Mouse (Mus musculus): ENCODE data around the gene Lpar4.

The Lpar4 gene

DNA sequence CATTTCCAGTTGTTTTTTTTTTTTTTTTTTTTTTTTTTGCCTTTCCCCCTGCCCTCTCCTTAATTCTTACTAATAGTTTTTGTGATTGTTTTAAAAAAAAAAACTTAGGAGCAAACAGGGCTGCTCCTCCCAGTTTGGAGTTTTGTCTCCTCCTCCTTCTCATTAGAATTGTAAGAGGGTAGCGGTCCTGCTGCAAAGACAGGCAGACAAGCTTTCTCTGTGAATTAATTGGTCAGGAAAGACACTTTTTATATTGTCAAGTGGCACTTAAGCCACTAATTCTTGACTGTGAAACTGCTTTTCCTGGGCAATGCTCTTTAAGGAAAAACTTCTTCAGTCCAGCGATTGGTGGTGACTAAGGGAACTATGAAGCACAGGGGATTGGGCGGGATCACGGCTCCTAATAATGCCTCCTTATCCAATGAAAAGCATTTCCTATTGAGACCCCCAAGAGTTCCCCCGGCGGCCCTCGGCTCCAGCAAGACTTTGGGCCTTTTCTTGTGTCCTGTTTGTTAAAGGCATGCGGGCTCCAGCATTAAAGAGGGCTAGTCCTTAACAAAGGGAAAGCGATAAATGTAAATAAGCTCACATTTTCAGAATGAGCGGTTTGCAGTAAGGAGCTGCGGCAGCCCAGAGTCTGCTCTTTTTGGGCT lies at the start of gene Lpar4:
Gene Lpar4 (plus strand): TSS at position 451 of the 653 bp plus-strand sequence.
- DNase-seq (ENCODE audit: low spot score), result no peak

GRCm38 (mm10) chrX:106871426-106871825 lies 49.0 kb upstream of the Lpar4 start:
- DNase-seq (ENCODE audit: low spot score), result no peak

- DNase-seq (ENCODE audit: low spot score), result no peak
Measured at GRCm38 (mm10) chrX:106871894-106872293, 48.5 kb upstream of the Lpar4 start.

DNA sequence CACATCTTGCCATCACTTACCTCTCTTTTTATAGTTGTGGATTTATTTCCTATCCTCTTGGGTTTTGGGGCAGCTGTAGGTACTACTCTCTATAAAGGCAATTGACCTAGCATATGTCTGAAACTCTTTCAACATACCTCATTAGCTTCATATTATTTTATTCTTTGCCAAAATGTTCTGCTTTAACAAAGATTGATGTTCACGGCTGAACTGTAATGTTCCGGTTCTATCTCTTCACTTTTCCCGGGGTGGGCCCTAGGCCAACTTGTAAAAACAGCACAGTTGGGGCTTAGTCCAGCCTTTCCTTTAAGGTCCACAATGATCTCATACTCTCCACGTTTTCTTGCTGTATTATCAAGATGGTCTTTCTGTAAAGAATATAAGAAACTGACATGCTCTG lies 48.1 kb upstream of the Lpar4 start:
- DNase-seq (ENCODE audit: low spot score), result no peak

DNA sequence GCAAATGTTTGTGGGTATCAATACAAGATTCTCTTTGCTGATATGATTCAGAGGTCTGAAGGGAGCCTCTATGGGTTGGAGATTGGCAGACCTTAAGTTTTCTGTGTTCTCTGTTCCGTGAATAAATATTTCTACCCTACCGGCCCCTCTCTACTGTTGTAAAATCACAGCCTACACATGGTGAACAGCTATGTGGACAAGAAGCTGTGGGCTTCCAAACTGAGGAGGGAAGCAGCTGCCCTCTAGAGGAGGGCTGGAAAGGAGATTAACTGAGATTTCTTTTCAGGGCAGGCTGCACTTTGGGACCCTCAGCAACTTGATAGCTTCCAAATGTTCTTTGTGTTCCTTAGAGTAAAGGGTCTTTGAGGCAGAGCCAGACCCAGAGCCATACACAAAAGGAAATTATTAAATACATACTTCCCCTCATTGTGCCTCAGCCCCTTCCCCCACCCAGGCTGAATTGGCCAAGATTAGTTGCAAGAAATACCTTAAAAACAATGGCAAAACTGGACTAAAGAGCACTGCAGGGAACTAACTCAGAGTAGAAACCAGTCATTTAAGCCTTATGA lies 22.6 kb upstream of the Lpar4 start:
- no peak for DNase-seq (ENCODE audit: low spot score)

- DNase-seq (ENCODE audit: low spot score), result no peak
Measured at GRCm38 (mm10) chrX:106920828-106921619, 599 bp downstream of the Lpar4 start.

DNA sequence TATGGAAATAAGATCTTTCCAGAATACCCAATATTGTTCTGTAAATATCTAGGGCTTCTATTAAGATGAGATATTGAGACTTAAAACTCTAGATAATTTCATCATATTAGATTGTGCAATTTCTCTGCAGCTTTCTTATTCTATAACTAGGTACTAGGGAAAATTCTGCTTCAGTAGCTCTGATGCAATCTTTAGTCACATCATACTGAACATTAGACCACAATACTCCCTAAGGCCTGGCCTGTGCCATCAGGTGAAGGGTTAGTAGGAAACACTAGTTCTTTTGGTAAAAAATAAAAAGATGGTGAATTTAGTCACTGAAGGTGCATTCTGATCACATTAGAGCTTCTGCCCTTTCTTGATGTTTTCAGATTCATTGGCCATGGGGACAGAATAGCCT lies 4.1 kb downstream of the Lpar4 start:
- no peak for DNase-seq (ENCODE audit: low spot score)

DNA sequence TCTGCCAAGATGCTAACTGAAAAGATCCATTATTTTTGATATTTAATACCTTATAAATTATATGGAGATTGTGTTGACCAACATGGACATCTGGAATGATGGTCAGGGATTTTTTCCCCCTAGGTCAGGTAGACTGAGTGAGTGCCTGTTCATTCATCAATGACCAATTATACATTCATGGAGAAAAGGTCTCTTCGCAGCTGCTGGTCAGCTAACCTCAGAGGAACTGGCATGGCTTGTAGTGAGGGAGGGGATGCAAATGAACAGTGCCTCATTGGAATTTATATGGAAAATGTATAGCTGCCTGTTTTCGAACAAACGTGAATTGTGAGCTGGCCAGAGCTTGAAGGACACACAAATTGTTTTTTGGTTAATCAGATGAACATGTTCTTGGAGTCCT lies 18.9 kb downstream of the Lpar4 start:
- no peak for DNase-seq (ENCODE audit: low spot score)

DNA sequence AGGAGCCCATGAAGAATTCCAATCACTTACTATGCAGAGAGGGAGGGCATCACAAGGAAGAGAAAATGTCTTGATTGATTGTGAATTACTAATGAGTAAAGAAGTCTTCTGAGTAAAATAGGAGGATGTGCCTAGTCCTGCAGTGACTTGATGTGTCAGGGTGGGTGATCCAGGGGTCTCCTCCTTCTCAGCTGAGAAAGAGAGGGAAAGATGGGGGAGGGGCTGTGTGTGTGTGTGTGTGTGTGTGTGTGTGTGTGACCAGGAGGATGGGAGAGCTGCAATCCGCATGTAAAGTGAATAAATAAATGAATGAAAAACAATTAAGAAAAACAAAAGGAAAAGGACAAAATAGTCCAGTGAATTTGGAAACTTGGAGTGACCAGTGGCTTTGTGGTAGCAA lies 30.1 kb downstream of the Lpar4 start:
- DNase-seq (ENCODE audit: low spot score), result no peak

DNA sequence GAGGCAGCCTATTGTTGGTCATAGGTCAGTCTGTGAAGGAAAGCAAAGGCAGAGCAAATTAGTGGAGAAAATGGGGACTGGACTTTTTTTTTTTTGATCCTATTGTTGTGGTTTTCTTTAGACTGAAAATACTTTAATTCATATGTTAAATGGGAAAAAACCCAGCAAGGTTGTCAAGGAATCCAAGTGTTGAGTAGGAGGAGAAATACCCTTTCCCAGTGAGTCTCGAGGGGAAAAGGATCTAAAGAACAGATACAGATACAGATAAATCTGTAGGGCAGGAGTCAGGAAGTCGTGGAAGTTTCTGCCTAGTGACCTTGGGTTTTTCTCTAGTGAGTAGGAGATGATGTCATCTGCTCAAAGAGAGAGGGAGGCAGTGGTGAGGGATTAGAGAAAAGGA lies 30.6 kb downstream of the Lpar4 start:
- DNase-seq (ENCODE audit: low spot score), result no peak

- DNase-seq (ENCODE audit: low spot score), result no peak
Measured at GRCm38 (mm10) chrX:106953840-106954239, 33.4 kb downstream of the Lpar4 start.

DNA sequence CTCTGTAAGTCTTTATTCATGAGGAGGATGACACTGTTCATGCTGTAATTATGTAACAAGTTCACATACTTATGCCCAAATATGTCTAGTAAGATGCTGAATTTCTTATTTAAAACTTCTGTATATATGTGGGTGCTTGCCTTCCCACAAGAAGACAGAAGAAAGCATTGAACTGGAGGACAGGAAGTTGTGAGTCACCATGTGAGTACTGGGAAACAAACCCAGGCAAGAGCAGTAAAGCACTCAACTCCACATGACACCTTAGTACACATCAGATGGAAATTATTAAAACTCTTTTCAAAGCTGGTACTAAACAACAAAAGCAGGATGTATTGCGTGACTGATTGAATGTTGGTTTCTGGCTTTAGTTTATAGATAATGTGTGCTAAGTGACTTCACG lies 41.8 kb downstream of the Lpar4 start:
- DNase-seq (ENCODE audit: low spot score), result no peak

GRCm38 (mm10) chrX:106964326-106964725 lies 43.9 kb downstream of the Lpar4 start:
- no peak for DNase-seq (ENCODE audit: low spot score)
